19 mouse cellular contexts compared by ENCODE assay signal in the genomic region with DNA sequence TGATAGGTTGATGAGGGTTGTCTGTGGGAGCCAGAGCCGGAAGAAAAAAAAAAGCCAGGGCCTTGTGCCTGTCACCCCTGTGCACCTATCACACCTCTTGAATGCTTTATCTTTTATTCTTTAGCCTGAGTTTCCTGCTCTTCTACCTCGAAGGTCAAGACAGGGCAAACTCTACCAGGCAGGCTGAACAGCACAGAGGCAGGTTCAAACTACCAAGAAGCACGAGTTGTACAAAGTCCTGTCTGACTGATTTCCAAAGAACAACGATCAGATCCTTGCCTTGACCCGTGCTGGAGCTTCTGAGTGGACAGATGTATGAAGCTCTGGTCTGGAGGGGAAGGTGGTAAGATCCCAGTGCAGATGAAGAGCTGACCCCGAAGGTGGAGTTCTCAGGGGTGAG. TPM values are rescaled to one million over a fixed set of nuclear protein-coding genes. Genes with fewer than 3 reads are reported as not detected.
DNase-seq lines count a peak whose midpoint lies in the region; ATAC-seq lines count a peak whose summit lies in the region.
"Had no signal": no experiment of that assay in that cellular context is flagged by ENCODE, and none has a peak within 500 bp of the region (broad histone marks: within the 10 kb centered on the region; RNA-seq: fewer than 3 reads in every experiment).

No protein-coding gene starts in this region.

- no peaks in the 10 kb centered on the region for H3K27me3 ChIP-seq in heart, embryonic 15.5 days
- no peaks in the 10 kb centered on the region for H3K27me3 ChIP-seq in limb, embryonic 13.5 days
- no peaks in the 10 kb centered on the region for H3K27me3 ChIP-seq in limb, embryonic 10.5 days (ENCODE audit: low read depth, poor library complexity, severe bottlenecking)
- H3K27me3 ChIP-seq in hindbrain, embryonic 16.5 days (replicated peaks; ENCODE audit: control insufficient read depth, insufficient read depth, low read length), result no peaks in the 10 kb centered on the region
- H3K27me3 ChIP-seq: forebrain, embryonic 15.5 days; liver, embryonic 13.5 days had no signal

- H3K4me1 ChIP-seq in heart, embryonic 15.5 days (replicated peaks), result peaks cover 82% of the 10 kb centered on the region
- peaks cover 78% of the 10 kb centered on the region for H3K4me1 ChIP-seq in limb, embryonic 13.5 days
- H3K4me1 ChIP-seq in limb, embryonic 10.5 days, result peaks cover 31% of the 10 kb centered on the region
- 0 out of 2 replicates have a peak, but pooled peaks cover 3% of the 10 kb centered on the region for H3K4me1 ChIP-seq in hindbrain, embryonic 16.5 days (ENCODE audit: control insufficient read depth, insufficient read depth, low read depth, low read length)
- H3K4me1 ChIP-seq: forebrain, embryonic 15.5 days had no signal

- H3K9ac ChIP-seq in heart, embryonic 15.5 days, result no peak overlapping the region
- no peak overlapping the region for H3K9ac ChIP-seq in limb, embryonic 13.5 days
- H3K9ac ChIP-seq in hindbrain, embryonic 16.5 days (ENCODE audit: low read depth, low read length), result no peak overlapping the region
- H3K9ac ChIP-seq: forebrain, embryonic 15.5 days; liver, embryonic 13.5 days; lung, embryonic 14.5 days had no signal

- WGBS in heart, embryonic 15.5 days, result 49% methylated on average over 6 of the region's 6 CpGs
- 86% methylated on average over 6 of the region's 6 CpGs for WGBS in limb, embryonic 13.5 days
- WGBS in limb, embryonic 10.5 days, result 80% methylated on average over 6 of the region's 6 CpGs
- WGBS in hindbrain, embryonic 16.5 days, result 88% methylated on average over 6 of the region's 6 CpGs

- H3K36me3 ChIP-seq in heart, embryonic 15.5 days, result no peaks in the 10 kb centered on the region
- peaks cover 28% of the 10 kb centered on the region for H3K36me3 ChIP-seq in limb, embryonic 13.5 days
- H3K36me3 ChIP-seq in limb, embryonic 10.5 days, result peaks cover 13% of the 10 kb centered on the region
- no peaks in the 10 kb centered on the region for H3K36me3 ChIP-seq in hindbrain, embryonic 16.5 days (ENCODE audit: control insufficient read depth, insufficient read depth, low read length)
- H3K36me3 ChIP-seq: forebrain, embryonic 15.5 days; liver, embryonic 13.5 days had no signal

- no peak for ATAC-seq in heart, embryonic 15.5 days (replicated peaks; ENCODE audit: insufficient number of reproducible peaks, insufficient read depth, low FRiP score, low read depth)
- ATAC-seq in limb, embryonic 13.5 days (ENCODE audit: low FRiP score, low read depth), result no peak
- no peak for ATAC-seq in hindbrain, embryonic 16.5 days
- ATAC-seq: forebrain, embryonic 15.5 days had no signal

- H3K9me3 ChIP-seq in heart, embryonic 15.5 days (replicated peaks), result no peaks in the 10 kb centered on the region
- H3K9me3 ChIP-seq in limb, embryonic 13.5 days, result no peaks in the 10 kb centered on the region
- H3K9me3 ChIP-seq in limb, embryonic 10.5 days (replicated peaks), result no peaks in the 10 kb centered on the region
- no peaks in the 10 kb centered on the region for H3K9me3 ChIP-seq in hindbrain, embryonic 16.5 days (ENCODE audit: control insufficient read depth, low read length)
- H3K9me3 ChIP-seq: forebrain, embryonic 15.5 days; liver, embryonic 13.5 days had no signal

- H3K4me2 ChIP-seq in heart, embryonic 15.5 days, result no peak overlapping the region
- no peak overlapping the region for H3K4me2 ChIP-seq in limb, embryonic 13.5 days (replicated peaks)
- H3K4me2 ChIP-seq in hindbrain, embryonic 16.5 days (ENCODE audit: low read length), result no peak overlapping the region
- H3K4me2 ChIP-seq: forebrain, embryonic 15.5 days; liver, embryonic 13.5 days; lung, embryonic 14.5 days; midbrain, embryonic 11.5 days had no signal

- no peak overlapping the region for H3K4me3 ChIP-seq in heart, embryonic 15.5 days
- no peak overlapping the region for H3K4me3 ChIP-seq in limb, embryonic 13.5 days
- H3K4me3 ChIP-seq in limb, embryonic 10.5 days, result no peak overlapping the region
- no peak overlapping the region for H3K4me3 ChIP-seq in hindbrain, embryonic 16.5 days (ENCODE audit: low read length)
- H3K4me3 ChIP-seq: forebrain, embryonic 15.5 days; layer of hippocampus, adult 2 months; liver, embryonic 13.5 days had no signal

- 0 out of 2 replicates have a peak overlapping the region, but pooled peaks have one; percentile 7 for H3K27ac ChIP-seq in heart, embryonic 15.5 days
- peak overlapping the region; percentile 7; the same call in 1 of the 2 replicates for H3K27ac ChIP-seq in limb, embryonic 13.5 days
- no peak overlapping the region for H3K27ac ChIP-seq in limb, embryonic 10.5 days
- H3K27ac ChIP-seq in hindbrain, embryonic 16.5 days (ENCODE audit: low read depth, low read length), result no peak overlapping the region
- H3K27ac ChIP-seq: forebrain, embryonic 15.5 days; layer of hippocampus, adult 2 months; liver, embryonic 13.5 days had no signal

- DNase-seq in heart, postnatal 4 days, result no peak
- no peak for DNase-seq in limb, embryonic 10.5 days (ENCODE audit: low spot score)
- DNase-seq in kidney, postnatal 10 days, result peak; percentile 32
- DNase-seq in left cerebral cortex, adult 18-20 months (ENCODE audit: low spot score in 2 of 2), result no peak
- DNase-seq: cerebellum, adult 18-20 months; cerebellum, postnatal 25 days; embryo, embryonic 11 days; gastrocnemius, postnatal 25 days; left cerebral cortex, postnatal 4 days; liver, embryonic 13.5 days; lung, embryonic 14.5 days; retina, postnatal 1 day; thymus, adult 2 months had no signal

RNA-seq across cellular contexts. Expression of gene Creb3l2, which starts 20.8 kb away (rescaled TPM):
- 26.7 and 33.6 TPM in 2 replicates for polyA plus RNA-seq in heart, embryonic 15.5 days (2015; fragmentation: Nextera tagmentation; extraction: Ambion mirVana)
- 10 to 100 TPM; 61.7 to 66.7 TPM for total RNA-seq in heart, postnatal 4 days (2021)
- 36.4 and 44.6 TPM in 2 replicates for polyA plus RNA-seq in limb, embryonic 13.5 days (2015; fragmentation: Nextera tagmentation; extraction: Ambion mirVana)
- 9.6 and 17.2 TPM in 2 replicates for polyA plus RNA-seq in limb, embryonic 10.5 days (2016; fragmentation: Nextera tagmentation; extraction: Ambion mirVana)
- polyA plus RNA-seq in hindbrain, embryonic 16.5 days (2015; fragmentation: Nextera tagmentation; extraction: Ambion mirVana), result 3.3 and 4.6 TPM in 2 replicates
- 1 to 10 TPM; 6.9 to 7.0 TPM for total RNA-seq in left cerebral cortex, adult 18-20 months (2021)

Comparison
In these comparisons a context has a peak if more than half of its experiments do, and no peak if none do; other contexts are left out.
1. H3K27ac ChIP-seq: peak in heart, embryonic 15.5 days (single experiment) and limb, embryonic 13.5 days (single experiment); none in limb, embryonic 10.5 days (single experiment) and hindbrain, embryonic 16.5 days (single experiment).